Mouse (Mus musculus): Measurements from ENCODE around the gene Morn3.

- TF ChIP-seq CTCF (IDR thresholded peaks at IDR 0.05; ENCODE audit: low read depth) = no peak
- 0 out of 2 replicates have a peak, but pooled peaks have one; percentile 13 for TF ChIP-seq EP300 (IDR thresholded peaks at IDR 0.05; ENCODE audit: low read depth)
These were observed 19.4 kb downstream of the Morn3 start for GRCm38 (mm10) chr5:123027436-123027835.
